Mouse (Mus musculus): ENCODE measurements around the gene Fras1. TPM values are rescaled to one million over a fixed set of nuclear protein-coding genes. Genes with fewer than 3 reads are reported as not detected.

Fras1 gene
- total and polyA plus RNA-seq, 3 experiments: 0.02 to 0.23 (median 0.11) TPM

DNA sequence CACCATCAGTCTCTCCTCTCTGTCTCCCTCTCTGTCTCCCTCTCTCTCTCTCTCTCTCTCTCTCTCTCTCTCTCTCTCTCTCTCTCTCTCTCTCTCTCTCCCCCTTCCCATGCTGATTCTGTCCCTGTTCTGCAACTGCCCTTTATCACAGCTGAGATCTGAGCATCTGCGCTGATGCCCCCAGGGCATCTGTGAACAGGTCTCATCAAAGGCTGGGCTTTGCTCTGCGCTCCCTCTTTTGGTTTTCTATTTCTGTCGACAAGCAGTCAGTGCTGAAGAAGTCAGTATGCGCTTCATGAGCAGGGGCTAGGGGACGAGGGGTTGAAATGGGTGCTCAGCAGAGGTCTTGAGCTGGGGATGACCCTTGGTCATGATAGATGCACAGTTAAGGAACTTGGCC is 206.2 kb downstream of the Fras1 start:
- no peak for ATAC-seq (ENCODE audit: extremely low read depth, insufficient number of reproducible peaks, low FRiP score, poor library complexity, severe bottlenecking)
- no peaks in the 10 kb centered on the region for H3K4me1 ChIP-seq (ENCODE audit: insufficient read depth, low read depth, low read length)
- no peak for TF ChIP-seq GATA2 (IDR thresholded peaks at IDR 0.05; ENCODE audit: borderline replicate concordance, low read depth, low read length)
- TF ChIP-seq GATA1 (IDR thresholded peaks at IDR 0.05; ENCODE audit: borderline replicate concordance, low read length): no peak
- no peak for TF ChIP-seq TAL1 (conservative IDR thresholded peaks at IDR 0.05; ENCODE audit: low read depth, low read length)
- TF ChIP-seq CTCF (IDR thresholded peaks at IDR 0.05; ENCODE audit: low read depth, low read length): no peak
- no peak for TF ChIP-seq POLR2AphosphoS5 (IDR thresholded peaks at IDR 0.05; ENCODE audit: insufficient replicate concordance, low read depth, low read length)
- H3K36me3 ChIP-seq (replicated peaks): no peaks in the 10 kb centered on the region
- H3K9me3 ChIP-seq (replicated peaks): no peaks in the 10 kb centered on the region
- no peaks in the 10 kb centered on the region for H3K27me3 ChIP-seq (ENCODE audit: insufficient read depth, low read length)
- no peak for DNase-seq (ENCODE audit: low spot score)
- no peak overlapping the region for H3K4me3 ChIP-seq (ENCODE audit: low read depth, low read length)

GRCm38 (mm10) chr5:96584730-96585129 is 211.0 kb downstream of the Fras1 start:
- DNase-seq (ENCODE audit: low spot score) (no peak), ATAC-seq (ENCODE audit: extremely low read depth, insufficient number of reproducible peaks, low FRiP score, poor library complexity, severe bottlenecking) (no peak)
- Histone ChIP-seq H3K4me3 (ENCODE audit: low read depth, low read length) (no peak overlapping the region), H3K36me3 (replicated peaks) (no peaks in the 10 kb centered on the region), H3K4me1 (ENCODE audit: insufficient read depth, low read depth, low read length) (no peaks in the 10 kb centered on the region), H3K9me3 (replicated peaks) (no peaks in the 10 kb centered on the region), H3K27me3 (ENCODE audit: insufficient read depth, low read length) (no peaks in the 10 kb centered on the region)
- no peak for TF ChIP-seq TAL1 (conservative IDR thresholded peaks at IDR 0.05; ENCODE audit: low read depth, low read length)
- TF ChIP-seq POLR2AphosphoS5 (IDR thresholded peaks at IDR 0.05; ENCODE audit: insufficient replicate concordance, low read depth, low read length): no peak
- no peak for TF ChIP-seq GATA2 (IDR thresholded peaks at IDR 0.05; ENCODE audit: borderline replicate concordance, low read depth, low read length)
- no peak for TF ChIP-seq GATA1 (IDR thresholded peaks at IDR 0.05; ENCODE audit: borderline replicate concordance, low read length)
- no peak for TF ChIP-seq CTCF (IDR thresholded peaks at IDR 0.05; ENCODE audit: low read depth, low read length)

GRCm38 (mm10) chr5:96590621-96591020 is 216.9 kb downstream of the Fras1 start:
- ATAC-seq (ENCODE audit: extremely low read depth, insufficient number of reproducible peaks, low FRiP score, poor library complexity, severe bottlenecking): no peak
- peaks cover 3% of the 10 kb centered on the region; the same call in 1 of the 2 replicates for H3K27me3 ChIP-seq (ENCODE audit: insufficient read depth, low read length)
- no peak for DNase-seq (ENCODE audit: low spot score)
- no peak overlapping the region for H3K4me3 ChIP-seq (ENCODE audit: low read depth, low read length)
- H3K36me3 ChIP-seq (replicated peaks): no peaks in the 10 kb centered on the region
- no peaks in the 10 kb centered on the region for H3K9me3 ChIP-seq (replicated peaks)
- no peaks in the 10 kb centered on the region for H3K4me1 ChIP-seq (ENCODE audit: insufficient read depth, low read depth, low read length)
- TF ChIP-seq TAL1 (conservative IDR thresholded peaks at IDR 0.05; ENCODE audit: low read depth, low read length) (no peak), POLR2AphosphoS5 (IDR thresholded peaks at IDR 0.05; ENCODE audit: insufficient replicate concordance, low read depth, low read length) (no peak), CTCF (IDR thresholded peaks at IDR 0.05; ENCODE audit: low read depth, low read length) (no peak), GATA2 (IDR thresholded peaks at IDR 0.05; ENCODE audit: borderline replicate concordance, low read depth, low read length) (no peak), GATA1 (IDR thresholded peaks at IDR 0.05; ENCODE audit: borderline replicate concordance, low read length) (no peak)

GRCm38 (mm10) chr5:96595793-96596192 is 222.0 kb downstream of the Fras1 start:
- no peak for ATAC-seq (ENCODE audit: extremely low read depth, insufficient number of reproducible peaks, low FRiP score, poor library complexity, severe bottlenecking)
- Histone ChIP-seq H3K36me3 (replicated peaks) (no peaks in the 10 kb centered on the region), H3K9me3 (replicated peaks) (no peaks in the 10 kb centered on the region), H3K4me1 (ENCODE audit: insufficient read depth, low read depth, low read length) (no peaks in the 10 kb centered on the region), H3K27me3 (ENCODE audit: insufficient read depth, low read length) (peaks cover 3% of the 10 kb centered on the region; the same call in 1 of the 2 replicates), H3K4me3 (ENCODE audit: low read depth, low read length) (no peak overlapping the region)
- no peak for DNase-seq (ENCODE audit: low spot score)
- TF ChIP-seq CTCF (IDR thresholded peaks at IDR 0.05; ENCODE audit: low read depth, low read length) (no peak), GATA1 (IDR thresholded peaks at IDR 0.05; ENCODE audit: borderline replicate concordance, low read length) (no peak), TAL1 (conservative IDR thresholded peaks at IDR 0.05; ENCODE audit: low read depth, low read length) (no peak), GATA2 (IDR thresholded peaks at IDR 0.05; ENCODE audit: borderline replicate concordance, low read depth, low read length) (no peak), POLR2AphosphoS5 (IDR thresholded peaks at IDR 0.05; ENCODE audit: insufficient replicate concordance, low read depth, low read length) (no peak)

GRCm38 (mm10) chr5:96603974-96604769 is 230.4 kb downstream of the Fras1 start:
- no peak overlapping the region for H3K4me3 ChIP-seq (ENCODE audit: low read depth, low read length)
- ATAC-seq (ENCODE audit: extremely low read depth, insufficient number of reproducible peaks, low FRiP score, poor library complexity, severe bottlenecking) (no peak), DNase-seq (ENCODE audit: low spot score) (no peak)
- 0 out of 2 replicates have a peak, but pooled peaks cover 6% of the 10 kb centered on the region for H3K27me3 ChIP-seq (ENCODE audit: insufficient read depth, low read length)
- TF ChIP-seq GATA1 (IDR thresholded peaks at IDR 0.05; ENCODE audit: borderline replicate concordance, low read length) (no peak), TAL1 (conservative IDR thresholded peaks at IDR 0.05; ENCODE audit: low read depth, low read length) (no peak), POLR2AphosphoS5 (IDR thresholded peaks at IDR 0.05; ENCODE audit: insufficient replicate concordance, low read depth, low read length) (no peak), CTCF (IDR thresholded peaks at IDR 0.05; ENCODE audit: low read depth, low read length) (no peak), GATA2 (IDR thresholded peaks at IDR 0.05; ENCODE audit: borderline replicate concordance, low read depth, low read length) (no peak)
- no peaks in the 10 kb centered on the region for H3K36me3 ChIP-seq (replicated peaks)
- H3K9me3 ChIP-seq (replicated peaks): no peaks in the 10 kb centered on the region
- no peaks in the 10 kb centered on the region for H3K4me1 ChIP-seq (ENCODE audit: insufficient read depth, low read depth, low read length)

- Histone ChIP-seq H3K4me3 (ENCODE audit: low read depth, low read length) (no peak overlapping the region), H3K27me3 (ENCODE audit: insufficient read depth, low read length) (peaks cover 16% of the 10 kb centered on the region), H3K9me3 (replicated peaks) (no peaks in the 10 kb centered on the region), H3K36me3 (replicated peaks) (no peaks in the 10 kb centered on the region), H3K4me1 (ENCODE audit: insufficient read depth, low read depth, low read length) (no peaks in the 10 kb centered on the region)
- no peak for TF ChIP-seq POLR2AphosphoS5 (IDR thresholded peaks at IDR 0.05; ENCODE audit: insufficient replicate concordance, low read depth, low read length)
- no peak for TF ChIP-seq CTCF (IDR thresholded peaks at IDR 0.05; ENCODE audit: low read depth, low read length)
- TF ChIP-seq GATA2 (IDR thresholded peaks at IDR 0.05; ENCODE audit: borderline replicate concordance, low read depth, low read length): no peak
- no peak for TF ChIP-seq TAL1 (conservative IDR thresholded peaks at IDR 0.05; ENCODE audit: low read depth, low read length)
- TF ChIP-seq GATA1 (IDR thresholded peaks at IDR 0.05; ENCODE audit: borderline replicate concordance, low read length): no peak
- DNase-seq (ENCODE audit: low spot score) (no peak), ATAC-seq (ENCODE audit: extremely low read depth, insufficient number of reproducible peaks, low FRiP score, poor library complexity, severe bottlenecking) (no peak)
Observed at GRCm38 (mm10) chr5:96608036-96608435, 234.3 kb downstream of the Fras1 start.

All from G1E (cell line).